Mouse (Mus musculus): Measurements from ENCODE around the gene Pcbp1. TPM values are rescaled to one million over a fixed set of nuclear protein-coding genes. Genes with fewer than 3 reads are reported as not detected.

Pcbp1 gene
- polyA plus RNA-seq, 1 experiment, result 453 TPM

DNA sequence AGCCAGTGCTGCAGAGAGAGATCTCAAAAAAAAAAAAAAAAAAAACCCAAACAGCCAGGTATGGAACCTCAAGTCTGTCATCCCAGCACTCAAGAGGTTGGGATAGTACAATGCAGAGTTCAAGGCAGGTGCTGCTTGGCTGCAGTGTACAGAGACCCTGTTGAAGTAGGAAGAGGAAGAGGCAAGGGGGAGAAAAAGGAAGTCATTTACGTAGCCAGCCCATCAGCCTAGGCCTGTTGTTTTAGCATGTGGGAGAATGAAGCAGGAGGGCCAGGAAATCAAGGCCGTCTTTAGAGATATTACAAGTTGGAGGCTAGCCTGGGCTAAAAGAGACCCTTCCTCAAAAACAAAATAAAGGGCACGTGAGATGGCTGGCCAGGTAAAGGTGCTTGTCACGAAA lies 22.6 kb downstream of the Pcbp1 start:
- Histone ChIP-seq H3K79me2 (ENCODE audit: control insufficient read depth, insufficient read depth) (no peaks in the 10 kb centered on the region), H3K79me3 (ENCODE audit: low read depth) (no peaks in the 10 kb centered on the region), H3K4me3 (ENCODE audit: insufficient read depth, poor library complexity, severe bottlenecking) (no peak overlapping the region), H3K36me3 (ENCODE audit: control insufficient read depth, insufficient read depth) (no peaks in the 10 kb centered on the region), H3ac (ENCODE audit: control insufficient read depth, insufficient read length, low read depth) (no peak overlapping the region), H3K27me3 (ENCODE audit: control insufficient read depth, insufficient read depth, insufficient read length) (no peaks in the 10 kb centered on the region)
- TF ChIP-seq CTCF (IDR thresholded peaks at IDR 0.05; ENCODE audit: control insufficient read depth, insufficient read depth, insufficient read length) (no peak), MYOD1 (IDR thresholded peaks at IDR 0.05; ENCODE audit: control insufficient read depth, insufficient read length, low read depth) (no peak), FOSL1 (IDR thresholded peaks at IDR 0.05; ENCODE audit: insufficient read depth, low read length, poor library complexity, severe bottlenecking) (no peak), USF1 (IDR thresholded peaks at IDR 0.05; ENCODE audit: low read depth) (no peak), MAX (IDR thresholded peaks at IDR 0.05) (no peak), MYOG (IDR thresholded peaks at IDR 0.05; ENCODE audit: control insufficient read depth, extremely low read depth, insufficient read length) (no peak), CEBPB (IDR thresholded peaks at IDR 0.05; ENCODE audit: low read depth) (no peak)

DNA sequence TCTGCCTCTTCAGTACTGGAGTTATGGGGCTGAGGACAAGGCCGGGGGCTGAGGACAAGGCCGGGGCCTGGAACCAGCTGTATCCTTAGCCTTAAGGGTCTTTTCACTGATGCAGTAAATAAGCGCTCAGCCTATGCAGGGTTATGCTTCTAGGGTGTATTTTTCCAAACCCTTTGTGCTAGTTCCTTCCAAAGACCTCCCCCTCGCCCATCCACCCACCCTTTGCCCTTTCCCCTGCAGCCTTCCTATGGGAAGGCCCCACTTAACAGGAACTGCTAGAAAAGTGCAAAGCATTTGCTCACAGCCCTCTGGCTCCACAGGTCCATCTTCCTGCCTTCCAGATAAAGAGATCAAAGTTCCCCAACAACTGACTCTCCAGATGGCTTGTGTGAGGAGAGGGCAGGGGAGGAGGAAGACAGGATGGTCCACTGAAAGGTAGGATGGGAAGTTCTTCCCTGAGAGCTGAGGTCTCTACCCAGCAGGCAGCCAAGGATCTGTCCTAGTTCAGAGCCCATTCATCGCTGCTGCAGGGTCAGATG lies 26.5 kb downstream of the Pcbp1 start:
- H3ac ChIP-seq (ENCODE audit: control insufficient read depth, insufficient read length, low read depth), result no peak overlapping the region
- TF ChIP-seq MYOG (IDR thresholded peaks at IDR 0.05; ENCODE audit: control insufficient read depth, extremely low read depth, insufficient read length) (no peak), MAX (IDR thresholded peaks at IDR 0.05) (no peak), CEBPB (IDR thresholded peaks at IDR 0.05; ENCODE audit: low read depth) (no peak)
- H3K4me3 ChIP-seq (ENCODE audit: insufficient read depth, poor library complexity, severe bottlenecking), result no peak overlapping the region
- H3K36me3 ChIP-seq (ENCODE audit: control insufficient read depth, insufficient read depth), result no peaks in the 10 kb centered on the region
- no peaks in the 10 kb centered on the region for H3K79me3 ChIP-seq (ENCODE audit: low read depth)
- no peaks in the 10 kb centered on the region for H3K27me3 ChIP-seq (ENCODE audit: control insufficient read depth, insufficient read depth, insufficient read length)
- no peaks in the 10 kb centered on the region for H3K79me2 ChIP-seq (ENCODE audit: control insufficient read depth, insufficient read depth)

DNA sequence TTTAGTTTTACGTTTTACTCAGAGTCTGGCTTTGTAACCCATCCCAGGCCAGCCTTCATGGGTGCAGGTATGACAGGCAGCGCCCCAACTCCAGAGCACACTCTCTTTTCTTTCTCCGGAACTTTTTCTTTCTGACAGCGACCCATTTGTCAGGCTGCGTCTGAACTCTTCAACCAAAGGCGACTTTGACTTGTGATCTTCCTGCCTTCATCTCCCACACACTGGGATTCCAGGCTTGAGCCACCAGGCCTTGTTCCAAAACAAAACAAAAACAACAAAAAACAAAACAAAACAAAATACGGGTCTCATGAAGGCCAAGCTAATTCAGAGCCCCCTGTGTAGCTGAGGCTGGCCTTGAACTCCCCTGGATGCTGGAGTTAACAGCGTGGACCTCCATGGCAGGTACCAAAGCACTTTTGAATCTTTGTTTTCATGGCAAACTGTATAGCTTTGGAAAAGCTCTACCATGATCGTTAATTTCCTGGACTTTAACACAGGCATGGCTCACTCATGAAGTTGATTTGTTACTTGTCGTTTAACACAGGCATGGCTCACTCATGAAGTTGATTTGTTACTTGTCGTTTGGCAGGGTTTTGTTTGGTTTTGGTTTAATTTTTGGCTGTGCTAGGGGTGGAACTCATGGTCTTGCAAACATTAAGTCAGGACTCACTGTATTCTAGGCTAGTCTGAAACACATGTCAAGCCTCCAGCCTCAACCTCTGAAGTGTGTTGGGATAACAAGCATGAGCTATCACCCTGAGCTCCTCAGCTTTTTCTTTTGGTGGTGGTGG lies 28.0 kb downstream of the Pcbp1 start:
- H3K4me3 ChIP-seq (ENCODE audit: insufficient read depth, poor library complexity, severe bottlenecking), result no peak overlapping the region
- TF ChIP-seq MAX (IDR thresholded peaks at IDR 0.05) (no peak), FOSL1 (IDR thresholded peaks at IDR 0.05; ENCODE audit: insufficient read depth, low read length, poor library complexity, severe bottlenecking) (no peak), CTCF (IDR thresholded peaks at IDR 0.05; ENCODE audit: control insufficient read depth, insufficient read depth, insufficient read length) (no peak), MYOD1 (IDR thresholded peaks at IDR 0.05; ENCODE audit: control insufficient read depth, insufficient read length, low read depth) (no peak), CEBPB (IDR thresholded peaks at IDR 0.05; ENCODE audit: low read depth) (no peak), USF1 (IDR thresholded peaks at IDR 0.05; ENCODE audit: low read depth) (no peak), MYOG (IDR thresholded peaks at IDR 0.05; ENCODE audit: control insufficient read depth, extremely low read depth, insufficient read length) (no peak)
- no peaks in the 10 kb centered on the region for H3K79me3 ChIP-seq (ENCODE audit: low read depth)
- no peaks in the 10 kb centered on the region for H3K36me3 ChIP-seq (ENCODE audit: control insufficient read depth, insufficient read depth)
- no peak overlapping the region for H3ac ChIP-seq (ENCODE audit: control insufficient read depth, insufficient read length, low read depth)
- H3K79me2 ChIP-seq (ENCODE audit: control insufficient read depth, insufficient read depth), result no peaks in the 10 kb centered on the region
- no peaks in the 10 kb centered on the region for H3K27me3 ChIP-seq (ENCODE audit: control insufficient read depth, insufficient read depth, insufficient read length)

DNA sequence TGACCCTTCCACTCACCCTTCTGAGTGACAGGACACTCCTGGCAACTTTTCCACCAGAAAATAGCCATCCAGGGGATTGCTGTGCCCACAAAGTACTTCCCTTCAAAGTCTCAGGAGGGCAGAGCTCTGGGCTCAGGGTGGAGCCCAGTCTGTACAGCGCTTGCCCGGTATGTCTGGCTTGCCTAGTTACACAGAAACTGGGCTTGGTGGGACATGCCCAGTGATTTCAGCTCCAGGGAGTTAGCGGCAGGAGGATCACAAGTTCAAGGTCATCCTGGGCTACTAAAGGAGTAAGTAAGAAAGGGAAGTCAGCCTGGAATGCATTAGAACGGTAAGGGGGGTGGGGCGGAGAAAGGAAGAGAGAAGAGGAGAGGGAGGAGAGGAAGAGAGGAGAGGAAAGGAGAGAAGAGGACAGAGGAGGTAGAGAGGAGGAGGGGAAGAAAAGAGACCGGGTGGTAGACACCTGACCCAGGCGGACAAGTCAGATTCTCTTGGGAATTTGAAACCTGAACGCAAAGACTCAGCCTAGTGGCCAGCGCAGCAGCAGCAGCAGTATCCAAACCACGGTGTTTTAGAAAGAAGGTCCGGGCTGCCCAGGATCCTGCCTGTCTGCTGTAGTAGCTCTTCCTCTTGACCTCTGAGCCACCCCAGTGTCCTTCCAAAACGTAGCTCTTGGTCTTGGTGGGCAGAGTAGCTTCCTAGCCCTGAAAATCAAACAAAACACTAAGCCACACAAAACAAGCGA lies 28.9 kb downstream of the Pcbp1 start:
- TF ChIP-seq CTCF (IDR thresholded peaks at IDR 0.05; ENCODE audit: control insufficient read depth, insufficient read depth, insufficient read length), result no peak
- no peak for TF ChIP-seq FOSL1 (IDR thresholded peaks at IDR 0.05; ENCODE audit: insufficient read depth, low read length, poor library complexity, severe bottlenecking)
- TF ChIP-seq CEBPB (IDR thresholded peaks at IDR 0.05; ENCODE audit: low read depth), result no peak
- no peak for TF ChIP-seq MYOG (IDR thresholded peaks at IDR 0.05; ENCODE audit: control insufficient read depth, extremely low read depth, insufficient read length)
- no peak for TF ChIP-seq USF1 (IDR thresholded peaks at IDR 0.05; ENCODE audit: low read depth)
- TF ChIP-seq MAX (IDR thresholded peaks at IDR 0.05), result no peak
- TF ChIP-seq MYOD1 (IDR thresholded peaks at IDR 0.05; ENCODE audit: control insufficient read depth, insufficient read length, low read depth), result no peak
- H3K79me3 ChIP-seq (ENCODE audit: low read depth), result no peaks in the 10 kb centered on the region
- peak overlapping the region; percentile 18 for H3ac ChIP-seq (ENCODE audit: control insufficient read depth, insufficient read length, low read depth)
- H3K36me3 ChIP-seq (ENCODE audit: control insufficient read depth, insufficient read depth), result no peaks in the 10 kb centered on the region
- no peaks in the 10 kb centered on the region for H3K27me3 ChIP-seq (ENCODE audit: control insufficient read depth, insufficient read depth, insufficient read length)
- H3K79me2 ChIP-seq (ENCODE audit: control insufficient read depth, insufficient read depth), result no peaks in the 10 kb centered on the region
- H3K4me3 ChIP-seq (ENCODE audit: insufficient read depth, poor library complexity, severe bottlenecking), result no peak overlapping the region

DNA sequence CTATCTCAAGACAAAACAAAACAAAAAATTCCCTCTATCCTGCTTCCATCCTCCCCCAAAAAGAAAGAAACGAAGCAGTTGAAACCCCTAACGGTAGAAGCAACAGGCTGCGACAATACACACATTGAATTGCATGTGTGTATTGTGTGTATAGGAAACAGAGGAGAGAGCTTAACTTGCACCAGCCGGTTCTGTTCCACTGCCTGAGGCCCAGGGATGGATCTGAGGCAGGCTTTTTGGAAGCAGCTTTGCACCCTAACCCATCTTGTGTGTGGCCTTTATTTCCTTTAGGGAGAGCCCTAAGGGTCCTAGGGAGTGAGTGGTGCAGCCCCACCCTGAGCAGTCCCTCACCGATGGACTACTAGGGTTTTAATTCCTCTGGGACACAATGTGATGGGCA lies 29.5 kb downstream of the Pcbp1 start:
- Histone ChIP-seq H3K27me3 (ENCODE audit: control insufficient read depth, insufficient read depth, insufficient read length) (no peaks in the 10 kb centered on the region), H3K36me3 (ENCODE audit: control insufficient read depth, insufficient read depth) (no peaks in the 10 kb centered on the region), H3ac (ENCODE audit: control insufficient read depth, insufficient read length, low read depth) (no peak overlapping the region), H3K79me2 (ENCODE audit: control insufficient read depth, insufficient read depth) (no peaks in the 10 kb centered on the region), H3K79me3 (ENCODE audit: low read depth) (no peaks in the 10 kb centered on the region), H3K4me3 (ENCODE audit: insufficient read depth, poor library complexity, severe bottlenecking) (no peak overlapping the region)
- no peak for TF ChIP-seq FOSL1 (IDR thresholded peaks at IDR 0.05; ENCODE audit: insufficient read depth, low read length, poor library complexity, severe bottlenecking)
- no peak for TF ChIP-seq MAX (IDR thresholded peaks at IDR 0.05)
- TF ChIP-seq CTCF (IDR thresholded peaks at IDR 0.05; ENCODE audit: control insufficient read depth, insufficient read depth, insufficient read length), result no peak
- TF ChIP-seq MYOD1 (IDR thresholded peaks at IDR 0.05; ENCODE audit: control insufficient read depth, insufficient read length, low read depth), result no peak
- no peak for TF ChIP-seq USF1 (IDR thresholded peaks at IDR 0.05; ENCODE audit: low read depth)
- TF ChIP-seq CEBPB (IDR thresholded peaks at IDR 0.05; ENCODE audit: low read depth), result no peak
- TF ChIP-seq MYOG (IDR thresholded peaks at IDR 0.05; ENCODE audit: control insufficient read depth, extremely low read depth, insufficient read length), result no peak
